Mouse (Mus musculus) testis, adult 2 months (tissue): ENCODE measurements around the gene Sirt3.

Experiments used
- CTCF ChIP-seq: fragments of 200-500 bp; IDR thresholded peaks from 2 replicates; pipeline ENCODE4 v1.5.1; 2012; ENCODE audit warnings: low read depth, mild to moderate bottlenecking, inconsistent platforms, low read length, moderate library complexity; ENCODE audit not compliant: control insufficient read depth, insufficient read depth, insufficient replicate concordance
- POLR2A ChIP-seq: fragments of 200-500 bp; IDR thresholded peaks from 2 replicates; pipeline ENCODE4 v1.6.1; 2012; ENCODE audit warnings: low read depth, mild to moderate bottlenecking, inconsistent platforms, low read length, moderate library complexity; ENCODE audit not compliant: control insufficient read depth

- TF ChIP-seq CTCF, result no peak
- TF ChIP-seq POLR2A, result no peak
These were observed 26.1 kb upstream of the Sirt3 start for GRCm38 (mm10) chr7:140908181-140908580.
